Comparison of ENCODE assay signal across 7 mouse cellular contexts in the genomic region with DNA sequence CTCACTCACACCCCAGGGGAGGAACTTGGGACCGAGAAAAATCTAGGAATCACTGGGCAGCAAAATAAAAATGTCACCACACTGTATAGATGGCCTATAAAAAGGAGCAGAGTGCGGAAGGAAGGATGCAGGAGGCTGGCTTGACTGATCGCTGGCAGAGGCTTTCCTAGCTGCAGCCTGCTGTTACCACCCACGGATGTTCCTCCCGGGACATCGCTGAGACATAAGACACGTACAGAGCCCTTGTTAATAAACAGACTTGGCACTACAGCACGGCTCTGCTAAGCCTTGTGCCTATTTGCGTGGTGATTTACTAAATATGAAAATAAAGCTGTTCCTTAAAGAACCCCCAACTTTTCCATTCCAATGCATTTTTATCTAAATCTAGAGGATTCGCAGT.
A peak's percentile ranks its signal among the peaks of the same experiment; 100 is the strongest.
DNase-seq lines count a peak whose midpoint lies in the region.

No protein-coding gene starts in this region.

- DNase-seq in lung, postnatal 10 days = peak; percentile 14
- no peak for DNase-seq in lung, adult 18-20 months
- peak; percentile 77 to 91 for DNase-seq in layer of hippocampus, adult 18-20 months (ENCODE audit: low spot score in 2 of 2)
- peak; percentile 77 to 81 for DNase-seq in left cerebral cortex, adult 9 months (ENCODE audit: low spot score in 2 of 2)
- peak; percentile 6 for DNase-seq in yolk sac, embryonic 10.5 days (ENCODE audit: low spot score)
- DNase-seq in retina, embryonic 14.5 days (ENCODE audit: low spot score) = no peak
- no peak for DNase-seq in Muller cell, postnatal 12 days (ENCODE audit: inconsistent ontology term)

Comparison
In these comparisons a context has a peak if more than half of its experiments do, and no peak if none do; other contexts are left out.
1. DNase-seq: peak in lung, postnatal 10 days (single experiment), layer of hippocampus, adult 18-20 months (2 of 2), left cerebral cortex, adult 9 months (2 of 2) and yolk sac, embryonic 10.5 days (single experiment); none in lung, adult 18-20 months (0 of 2), retina, embryonic 14.5 days (single experiment) and Muller cell, postnatal 12 days (single experiment).